Mouse (Mus musculus) kidney, adult 2 months (tissue): Measurements from ENCODE around the gene Otud7a.

Experiments used
- CTCF ChIP-seq: fragments of 200-500 bp; conservative IDR thresholded peaks from 2 replicates; pipeline ENCODE4 v1.5.1; 2011; ENCODE audit warnings: low read depth, mild to moderate bottlenecking, control low read depth, low read length, moderate library complexity, mixed read lengths; ENCODE audit not compliant: insufficient read depth, insufficient read length
- POLR2A ChIP-seq: fragments of 200-500 bp; IDR thresholded peaks from one replicate; pipeline ENCODE4 v1.6.1; 2011; ENCODE audit warnings: low read depth, low read length, control low read depth

DNA sequence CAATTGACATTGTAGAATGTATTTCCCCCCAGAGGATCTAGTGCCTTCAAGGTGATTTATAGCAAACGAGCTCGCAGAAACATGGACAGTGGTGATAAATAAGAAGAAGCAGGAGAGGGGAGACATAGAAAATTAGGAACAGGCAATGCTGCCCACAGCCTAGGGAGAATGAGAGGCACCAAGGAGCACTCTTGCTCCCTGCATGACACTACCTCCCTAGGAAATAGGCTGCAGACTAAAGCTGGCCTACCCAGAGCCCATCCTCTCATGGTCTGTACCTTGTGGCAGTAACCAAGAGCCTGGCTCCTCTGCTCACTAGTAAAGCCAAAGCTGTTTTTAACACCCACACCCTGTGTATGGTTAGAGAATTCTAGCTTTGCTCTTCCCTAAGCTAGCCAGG, 138.8 kb downstream of the Otud7a start:
- TF ChIP-seq CTCF = no peak
- TF ChIP-seq POLR2A = no peak
